Mouse (Mus musculus) T-cell, adult 2 months (primary cell): ENCODE measurements around the gene Tbca.
A peak's percentile ranks its signal among the peaks of the same experiment; 100 is the strongest.

Experiments
- DNase-seq: peaks from one replicate; pipeline ENCODE4 v3.0.0; 2022; ENCODE audit warnings: low spot score

Tbca gene

GRCm38 (mm10) chr13:94788771-94789649, at the start of gene Tbca:
Tbca (plus strand) TSS chr13:94788910.
- DNase-seq: peak; percentile 85

- DNase-seq: no peak
Measured at GRCm38 (mm10) chr13:94745176-94745575, 43.5 kb upstream of the Tbca start.

- DNase-seq: no peak
Measured at GRCm38 (mm10) chr13:94765852-94766251, 22.9 kb upstream of the Tbca start.

- DNase-seq: no peak
Measured at GRCm38 (mm10) chr13:94768460-94769154, 20.1 kb upstream of the Tbca start.

- no peak for DNase-seq
Measured at GRCm38 (mm10) chr13:94769155-94769470, 19.6 kb upstream of the Tbca start.

- no peak for DNase-seq
Measured at GRCm38 (mm10) chr13:94786866-94787265, 1.8 kb upstream of the Tbca start.

- DNase-seq: no peak
Measured at GRCm38 (mm10) chr13:94794689-94795088, 6.0 kb downstream of the Tbca start.

- no peak for DNase-seq
Measured at GRCm38 (mm10) chr13:94803480-94804057, 14.9 kb downstream of the Tbca start.

GRCm38 (mm10) chr13:94806315-94807179, 17.8 kb downstream of the Tbca start:
- no peak for DNase-seq

GRCm38 (mm10) chr13:94808596-94808995, 19.9 kb downstream of the Tbca start:
- DNase-seq: no peak

- no peak for DNase-seq
Measured at GRCm38 (mm10) chr13:94809724-94810123, 21.0 kb downstream of the Tbca start.

GRCm38 (mm10) chr13:94811451-94811850, 22.7 kb downstream of the Tbca start:
- no peak for DNase-seq

GRCm38 (mm10) chr13:94813770-94814169, 25.1 kb downstream of the Tbca start:
- no peak for DNase-seq

GRCm38 (mm10) chr13:94820516-94820915, 31.8 kb downstream of the Tbca start:
- DNase-seq: no peak

GRCm38 (mm10) chr13:94820956-94821355, 32.2 kb downstream of the Tbca start:
- DNase-seq: no peak

GRCm38 (mm10) chr13:94826389-94826788, 37.7 kb downstream of the Tbca start:
- DNase-seq: no peak

- DNase-seq: no peak
Measured at GRCm38 (mm10) chr13:94826986-94827385, 38.3 kb downstream of the Tbca start.

GRCm38 (mm10) chr13:94827847-94828246, 39.1 kb downstream of the Tbca start:
- no peak for DNase-seq

- no peak for DNase-seq
Measured at GRCm38 (mm10) chr13:94838047-94838720, 49.5 kb downstream of the Tbca start.

GRCm38 (mm10) chr13:94838756-94839337, 50.1 kb downstream of the Tbca start:
- DNase-seq: no peak

GRCm38 (mm10) chr13:94843236-94843635, 54.5 kb downstream of the Tbca start:
- DNase-seq: no peak
